ENCODE assay signal across 12 mouse cellular contexts in genomic region chr17:42188531-42188930, GRCm38 (mm10).
"Had no signal": no experiment of that assay in that cellular context is flagged by ENCODE, and none has a peak within 500 bp of the region (broad histone marks: within the 10 kb centered on the region; RNA-seq: fewer than 3 reads in every experiment).

No protein-coding gene starts in this region.

- DNase-seq: retina, postnatal 1 day; right cerebral cortex, adult 18-20 months; right cerebral cortex, postnatal 14 days; right cerebral cortex, postnatal 25 days; right cerebral cortex, postnatal 4 days; spleen, adult 18-20 months; thymus, adult 18-20 months; thymus, adult 2 months; thymus, postnatal 14 days; thymus, postnatal 25 days; thymus, postnatal 36 days; thymus, postnatal 4 days had no signal
